In genomic region chr12:16800959-16801315, GRCm38 (mm10) we compare ENCODE assay signal across 8 mouse cellular contexts. TPM values are rescaled to one million over a fixed set of nuclear protein-coding genes. Genes with fewer than 3 reads are reported as not detected.
DNase-seq lines count a peak whose midpoint lies in the region; ATAC-seq and TF ChIP-seq lines count a peak whose summit lies in the region.

No protein-coding gene starts in this region.

- DNase-seq in adrenal gland, adult 2 months: peak; percentile 30
- no peak for DNase-seq in adrenal gland, postnatal 25 days
- DNase-seq in gastrocnemius, postnatal 4 days (ENCODE audit: low spot score in 2 of 2): no peak
- DNase-seq in c-Kit-positive CD71-positive TER-119-positive erythroid progenitor cells, embryonic 14.5 days (ENCODE audit: low spot score): no peak
- DNase-seq in right cerebral cortex, adult 2 months (ENCODE audit: low spot score in 2 of 2): no peak

- peaks cover 20% of the 10 kb centered on the region for H3K4me1 ChIP-seq in E14TG2a.4 (replicated peaks; ENCODE audit: low read depth, low read length)

- 0 out of 2 replicates have a peak, but pooled peaks cover 3% of the 10 kb centered on the region for H3K9me3 ChIP-seq in E14TG2a.4 (ENCODE audit: low read length)

- no peak for TF ChIP-seq CTCF in E14TG2a.4 (conservative IDR thresholded peaks at IDR 0.05; ENCODE audit: low read length)

- ATAC-seq in granulocyte monocyte progenitor cell, adult 5-6 weeks (replicated peaks; ENCODE audit: poor library complexity, severe bottlenecking): peak; percentile 86
- ATAC-seq in megakaryocyte, adult 5-6 weeks (ENCODE audit: poor library complexity, severe bottlenecking): peak; percentile 33; the same call in 1 of the 2 replicates

- peak overlapping the region; percentile 81 for H3K4me3 ChIP-seq in E14TG2a.4 (replicated peaks; ENCODE audit: low read length)

- no peaks in the 10 kb centered on the region for H3K36me3 ChIP-seq in E14TG2a.4 (ENCODE audit: insufficient read depth, low read length)

- H3K27me3 ChIP-seq in E14TG2a.4 (ENCODE audit: insufficient read depth, low read length): peaks cover 58% of the 10 kb centered on the region

RNA-seq across cellular contexts. Expression of gene Greb1, which starts 0.3 kb away (rescaled TPM):
- total RNA-seq in adrenal gland, adult 2 months (2021): 10 to 100 TPM; 42.7 to 62.6 TPM
- 58.8 and 81.7 TPM in 2 replicates for polyA plus RNA-seq in adrenal gland, adult 2 months (2012; rRNA removed)
- 33.2 and 43.0 TPM in 2 replicates for total RNA-seq in adrenal gland, postnatal 25 days (2021)
- total RNA-seq in granulocyte monocyte progenitor cell, adult 5-6 weeks (2014; fragmentation: Nextera tagmentation): 0.49 TPM in 1 of 2 replicates, not detected in the other
- total RNA-seq in granulocyte monocyte progenitor cell, adult 5-6 weeks (2017): 0.13 and 0.26 TPM in 2 replicates
- 0.68 TPM in 1 of 2 replicates, not detected in the other for total RNA-seq in megakaryocyte, adult 5-6 weeks (2015)
- total RNA-seq in megakaryocyte, adult 5-6 weeks (2017): not detected in 2 replicates
- total RNA-seq in gastrocnemius, postnatal 4 days (2021): under 1 TPM; 0.39 to 0.98 TPM

RNA-seq across cellular contexts. Expression of gene E2f6, which starts 9.8 kb away (rescaled TPM):
- 10 to 100 TPM; 35.9 to 46.1 TPM for total RNA-seq in adrenal gland, adult 2 months (2021)
- 16.4 and 18.6 TPM in 2 replicates for polyA plus RNA-seq in adrenal gland, adult 2 months (2012; rRNA removed)
- 39.1 and 46.5 TPM in 2 replicates for total RNA-seq in adrenal gland, postnatal 25 days (2021)
- 41.0 and 41.9 TPM in 2 replicates for total RNA-seq in granulocyte monocyte progenitor cell, adult 5-6 weeks (2014; fragmentation: Nextera tagmentation)
- 38.8 and 43.9 TPM in 2 replicates for total RNA-seq in granulocyte monocyte progenitor cell, adult 5-6 weeks (2017)
- 34.2 and 34.4 TPM in 2 replicates for total RNA-seq in megakaryocyte, adult 5-6 weeks (2015)
- total RNA-seq in megakaryocyte, adult 5-6 weeks (2017): 28.3 and 33.8 TPM in 2 replicates
- 10 to 100 TPM; 53.1 to 57.7 TPM for total RNA-seq in gastrocnemius, postnatal 4 days (2021)

Comparison
In these comparisons a context has a peak if more than half of its experiments do, and no peak if none do; other contexts are left out.
1. RNA of gene Greb1, which starts 0.3 kb away (total RNA-seq): 42.7 to 62.6 TPM in adrenal gland, adult 2 months and 33.2 to 43.0 TPM in adrenal gland, postnatal 25 days; 0.39 to 0.98 TPM in gastrocnemius, postnatal 4 days, 0.13 to 0.49 TPM in granulocyte monocyte progenitor cell, adult 5-6 weeks and 0.68 TPM in megakaryocyte, adult 5-6 weeks; every median in the first group is over 10 times any median in the second.